Mouse (Mus musculus): Measurements from ENCODE around the gene Ccdc117.
"Not testable (repeated sequence)": the region's sequence is repeated elsewhere in the genome, so short reads cannot be mapped to it uniquely, and the experiment has no call there.

The Ccdc117 gene

DNA sequence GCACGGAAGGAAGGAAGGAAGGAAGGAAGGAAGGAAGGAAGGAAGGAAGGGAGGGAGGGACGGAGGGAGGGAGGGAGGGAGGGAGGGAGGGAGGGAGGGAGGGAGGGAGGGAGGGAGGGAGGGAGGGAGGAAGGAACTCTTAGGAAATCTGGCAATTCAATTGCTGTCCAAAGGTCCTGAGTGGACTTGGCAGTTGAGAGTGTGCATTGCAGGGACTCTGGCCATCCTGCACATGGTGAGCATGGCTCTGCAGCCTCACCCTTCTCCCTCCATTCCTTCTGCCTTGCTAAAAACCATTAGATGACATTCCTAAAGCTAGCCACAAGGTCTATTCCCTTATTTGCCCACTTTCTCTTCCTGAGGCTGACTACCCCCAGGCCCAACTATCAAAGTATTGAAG, 31.3 kb downstream of the Ccdc117 start:
- DNase-seq (ENCODE audit: extremely low spot score, low read depth, low spot score), result not testable (repeated sequence)

DNA sequence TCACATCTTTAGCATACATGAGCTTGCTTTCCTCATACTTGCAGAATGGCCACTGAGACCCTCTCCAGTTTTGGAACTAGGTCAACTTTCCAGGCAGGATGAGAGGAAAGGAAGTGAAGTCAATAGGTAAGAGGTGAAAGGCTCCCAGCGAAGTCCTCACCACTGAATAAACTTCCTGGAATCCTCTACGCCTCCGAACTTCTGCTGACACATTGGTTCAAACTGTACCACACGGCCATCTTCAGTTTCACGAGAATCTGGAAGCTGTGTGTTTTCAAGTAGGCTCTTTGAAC, 31.9 kb downstream of the Ccdc117 start:
- DNase-seq (ENCODE audit: extremely low spot score, low read depth, low spot score), result no peak

DNA sequence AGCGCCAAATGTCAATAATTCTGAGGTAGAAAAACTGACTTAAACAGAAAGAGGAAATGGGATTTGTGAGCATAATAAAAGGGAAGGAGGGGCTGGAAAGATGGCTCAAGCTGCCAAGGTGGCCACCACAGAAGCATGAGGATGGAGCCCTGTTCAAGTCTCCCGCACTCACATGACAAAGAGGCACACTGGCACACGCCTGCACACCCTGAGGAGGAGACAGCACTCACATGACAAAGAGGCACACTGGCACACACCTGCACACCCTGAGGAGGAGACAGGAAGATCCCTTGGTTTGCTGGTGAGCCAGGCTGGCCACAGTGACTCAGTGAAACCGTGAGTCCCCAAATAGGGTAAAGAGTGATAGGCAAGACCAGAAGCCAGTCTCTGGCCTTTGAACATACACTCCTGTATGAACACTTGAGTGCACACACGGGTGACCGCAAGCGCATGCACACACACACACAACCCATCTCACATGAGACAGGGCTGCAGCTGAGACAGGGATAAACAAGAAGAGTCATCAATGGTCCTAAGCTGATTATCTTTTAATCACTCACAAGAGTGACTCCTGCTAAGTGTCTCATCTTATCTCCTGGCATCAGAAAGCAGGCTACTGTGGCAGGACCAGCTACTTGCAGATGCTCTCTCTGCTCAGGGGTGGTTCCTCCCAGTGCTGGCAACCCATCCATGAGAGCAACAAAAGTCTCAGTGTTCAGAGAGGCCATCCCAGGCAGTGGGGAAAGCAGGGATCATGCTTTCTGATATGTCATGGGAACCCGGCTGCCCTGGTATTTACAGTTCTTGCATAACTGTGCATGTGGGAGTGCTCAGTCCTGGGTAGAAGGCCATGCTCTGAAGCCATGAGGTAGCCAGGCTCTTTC, 32.5 kb downstream of the Ccdc117 start:
- DNase-seq (ENCODE audit: extremely low spot score, low read depth, low spot score), result no peak

DNA sequence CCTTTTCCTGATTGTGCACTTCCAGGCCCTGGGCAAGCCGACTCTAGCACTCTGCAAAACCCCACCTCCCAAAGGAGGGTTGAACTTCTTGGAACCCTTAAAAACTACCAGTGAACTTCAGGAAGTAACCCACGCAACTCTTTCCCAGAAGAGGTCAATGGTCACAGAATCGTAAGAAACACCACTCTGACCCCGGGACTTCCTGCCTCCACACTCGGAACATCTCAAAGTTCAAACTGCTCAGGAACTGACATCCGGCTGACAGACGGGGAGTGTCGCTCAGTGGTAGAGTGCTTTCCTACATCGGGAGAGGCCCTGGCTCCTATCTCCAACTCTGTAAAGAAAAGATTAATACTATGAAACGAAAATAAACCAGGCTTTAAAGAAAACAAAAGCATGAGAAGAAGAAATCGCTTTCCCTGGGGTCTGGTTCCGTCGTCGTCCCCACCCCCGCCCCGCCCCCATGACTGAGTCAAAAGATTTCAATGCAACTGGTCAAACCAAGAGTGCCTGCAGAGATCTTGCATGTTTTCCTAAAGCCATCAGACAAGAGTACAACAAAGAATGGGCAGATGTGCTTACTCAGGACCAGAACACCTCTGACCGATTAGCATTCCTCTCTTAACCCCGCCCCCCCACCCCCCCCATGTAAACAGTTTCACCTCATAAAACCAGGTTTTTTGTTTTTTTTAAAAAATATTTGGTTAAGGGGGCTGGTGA, 36.0 kb downstream of the Ccdc117 start:
- DNase-seq (ENCODE audit: extremely low spot score, low read depth, low spot score), result no peak

DNA sequence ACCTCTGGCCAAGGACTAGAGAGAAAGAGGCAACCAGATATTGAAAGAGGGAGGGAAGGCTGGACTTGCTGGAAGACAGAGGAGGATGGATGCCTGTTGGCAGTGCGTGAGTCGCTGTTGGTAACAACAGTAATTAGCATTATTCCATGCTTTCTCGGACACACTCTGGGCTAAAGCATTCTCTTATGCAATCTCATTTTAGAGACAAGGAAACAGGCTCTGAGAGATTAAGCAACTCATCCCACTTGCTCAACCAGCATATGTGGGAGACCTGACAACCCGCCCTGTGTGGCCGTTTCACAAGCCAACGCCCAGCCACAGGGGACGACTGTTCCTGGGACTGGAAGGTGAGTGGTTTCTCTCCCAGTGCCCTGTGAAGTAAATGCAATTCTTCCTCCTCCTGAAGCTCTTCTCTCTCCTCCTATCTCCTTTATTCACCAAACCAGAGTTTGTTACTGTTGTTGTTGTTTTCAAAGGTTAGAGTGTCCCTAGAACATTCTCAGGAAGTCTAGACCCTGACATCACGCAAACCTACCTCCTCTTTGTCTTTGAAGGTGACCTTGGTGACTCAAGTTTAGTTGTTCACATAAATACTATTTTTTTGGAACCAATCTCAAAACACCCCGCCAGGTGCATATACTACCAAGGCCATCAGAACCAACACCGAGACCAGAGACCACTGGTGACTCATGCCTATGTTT, 39.5 kb downstream of the Ccdc117 start:
- no peak for DNase-seq (ENCODE audit: extremely low spot score, low read depth, low spot score)

DNA sequence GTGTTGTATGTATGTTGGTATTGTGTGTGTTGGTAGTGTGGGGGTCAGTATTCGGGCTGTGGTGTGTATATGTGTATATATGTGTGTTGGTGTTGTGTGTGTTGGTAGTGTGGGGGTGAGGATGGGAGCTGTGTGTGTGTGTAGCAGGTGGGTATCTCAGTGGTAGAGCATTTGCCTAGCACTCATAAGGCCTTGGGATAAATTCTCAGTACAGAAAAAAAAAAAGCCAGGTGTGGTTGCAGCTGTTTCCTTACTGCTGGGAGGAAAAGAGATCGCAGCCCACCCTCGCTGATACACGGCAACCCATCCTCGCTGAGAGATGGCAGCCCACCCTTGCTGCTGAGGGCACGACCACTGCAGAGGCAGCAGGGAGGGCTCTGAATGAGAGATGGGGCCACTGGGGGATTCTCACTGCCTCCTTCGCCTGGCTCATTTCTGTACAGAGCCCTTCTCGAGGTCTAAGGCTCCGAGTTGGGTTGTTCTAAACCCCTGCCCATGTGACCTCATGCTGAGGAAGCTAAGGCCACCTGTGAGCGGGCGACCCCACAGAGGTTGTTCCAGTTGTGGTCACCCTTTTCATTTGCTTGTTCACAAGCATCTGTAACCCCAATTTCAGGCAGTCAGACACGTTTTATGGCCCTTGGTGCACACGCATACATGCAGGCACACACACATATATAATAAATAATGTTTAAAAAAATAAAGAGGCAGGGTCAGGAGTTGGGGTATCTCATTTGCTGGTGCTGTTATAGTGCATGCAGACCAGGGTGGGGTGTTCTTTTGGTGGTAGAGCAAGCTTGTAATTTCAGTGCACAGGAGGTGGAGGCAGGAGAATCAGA, 40.9 kb downstream of the Ccdc117 start:
- DNase-seq (ENCODE audit: extremely low spot score, low read depth, low spot score), result no peak

DNA sequence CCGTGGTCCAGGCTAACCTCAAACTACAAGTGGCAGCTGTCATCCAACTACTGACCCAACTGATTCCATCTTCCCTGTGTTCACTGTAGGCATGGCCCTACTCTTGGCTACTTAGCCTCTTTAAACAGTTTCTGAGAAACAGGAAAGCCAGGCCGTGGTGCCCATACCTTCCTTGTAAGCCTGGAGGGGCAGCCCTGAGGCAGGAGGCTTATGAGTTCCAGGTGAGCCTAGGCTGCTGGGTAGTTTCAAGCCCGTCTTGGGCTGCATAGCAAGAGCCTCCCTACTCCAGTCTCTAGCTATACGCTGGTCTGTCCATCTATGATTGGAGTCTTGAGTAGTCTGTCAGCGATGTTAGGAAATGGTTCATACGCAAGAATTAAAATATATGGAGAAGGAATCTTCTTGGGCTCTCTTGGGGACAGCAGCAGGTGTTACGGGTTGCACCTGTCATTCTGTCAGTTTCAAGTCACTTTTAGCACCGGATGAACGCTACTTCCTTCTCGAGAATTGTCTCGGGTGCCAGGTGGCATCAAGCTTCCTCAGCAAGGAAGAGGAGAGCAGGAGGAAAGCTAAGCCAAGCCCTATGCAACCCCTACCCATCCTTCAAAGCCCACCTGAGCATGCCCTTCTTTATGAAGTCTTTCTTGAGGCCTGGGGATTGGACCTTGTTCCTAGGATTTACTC, 41.9 kb downstream of the Ccdc117 start:
- DNase-seq (ENCODE audit: extremely low spot score, low read depth, low spot score), result no peak

DNA sequence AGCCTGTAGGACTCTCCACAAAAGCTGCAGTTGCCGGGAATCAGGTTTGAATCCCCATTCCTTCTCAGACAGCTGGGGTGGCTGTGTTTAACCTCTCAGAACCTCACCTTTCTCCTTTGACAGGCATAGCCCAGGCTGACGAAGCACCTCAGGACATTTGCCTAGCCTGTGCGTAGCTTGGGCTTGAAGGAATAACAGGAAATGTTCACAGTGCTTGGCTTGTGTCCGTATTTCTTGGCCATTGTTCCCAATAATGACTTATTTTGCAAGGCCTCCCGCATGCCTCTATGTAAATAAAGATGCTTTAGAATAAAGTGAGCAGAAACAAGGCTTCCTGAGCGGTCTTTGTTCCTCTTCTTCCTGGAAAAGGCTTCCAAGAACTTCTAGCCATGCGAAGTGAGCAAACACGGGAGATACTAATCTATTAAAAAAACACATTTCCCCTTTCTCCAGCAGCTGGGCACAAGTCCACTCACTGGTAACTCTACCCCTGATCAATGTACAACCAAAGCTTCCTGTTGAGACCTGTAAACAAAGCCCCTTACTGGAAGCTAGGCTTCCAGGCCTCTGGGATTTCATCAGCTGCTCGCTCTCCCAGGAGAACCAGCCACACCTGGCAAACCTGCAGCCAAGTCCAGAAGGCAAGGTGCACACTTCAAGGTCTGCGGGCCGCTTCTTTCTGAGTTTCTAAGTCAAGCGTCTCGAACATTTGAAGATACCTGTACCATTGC, 42.9 kb downstream of the Ccdc117 start:
- DNase-seq (ENCODE audit: extremely low spot score, low read depth, low spot score), result no peak

DNA sequence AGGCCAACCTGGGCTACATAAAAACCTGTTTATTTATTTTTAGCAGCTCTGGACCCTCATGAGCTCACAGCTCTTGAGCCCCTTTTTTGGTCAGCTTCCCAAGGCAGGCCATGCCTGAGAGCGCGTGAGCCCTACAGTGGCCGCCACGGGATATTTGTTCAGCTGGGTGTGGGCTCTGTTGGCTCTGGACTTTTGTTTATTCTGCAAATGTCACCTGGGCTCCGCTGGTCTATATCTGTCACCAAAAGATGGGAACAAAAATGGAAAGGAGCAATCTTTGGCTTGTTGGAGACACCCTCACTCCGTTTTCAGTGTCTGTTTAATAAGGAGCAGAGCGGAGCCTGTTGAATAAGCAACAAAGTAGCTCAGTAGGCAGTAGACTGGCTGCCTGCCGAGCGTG, 43.6 kb downstream of the Ccdc117 start:
- no peak for DNase-seq (ENCODE audit: extremely low spot score, low read depth, low spot score)

DNA sequence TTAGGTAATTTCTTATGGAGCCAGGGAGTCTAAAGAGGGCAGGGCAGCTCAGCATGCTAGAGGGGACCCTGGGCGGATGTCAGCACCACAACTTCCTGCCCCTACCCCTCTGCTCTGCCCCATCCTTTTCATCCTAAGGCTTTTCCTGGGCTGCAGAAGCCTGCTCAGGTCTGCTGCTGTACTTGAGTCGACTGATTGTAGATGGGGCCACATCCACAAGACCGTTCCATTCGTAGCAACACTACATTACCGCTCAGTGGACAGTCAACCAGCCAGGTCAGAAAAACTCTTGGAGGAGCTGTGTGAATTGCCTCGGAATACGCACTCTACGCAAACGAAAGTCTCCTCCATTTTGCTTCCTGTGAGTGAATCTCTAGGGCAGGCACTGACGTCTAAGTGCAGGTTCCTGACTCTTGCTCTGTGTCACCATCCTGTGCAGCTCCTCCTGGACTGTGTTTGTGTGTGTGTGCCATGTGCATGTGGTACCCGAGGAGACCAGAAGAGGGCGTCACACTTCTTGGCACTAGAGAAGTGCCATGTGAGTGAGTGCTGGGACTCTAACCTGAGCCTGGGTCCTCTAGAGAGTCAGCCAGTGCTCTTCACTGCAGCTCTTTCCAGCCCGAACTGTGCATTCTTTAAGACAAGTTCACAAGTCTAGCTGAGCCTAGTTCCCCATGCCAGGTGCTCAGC, 45.3 kb downstream of the Ccdc117 start:
- DNase-seq (ENCODE audit: extremely low spot score, low read depth, low spot score), result no peak

DNA sequence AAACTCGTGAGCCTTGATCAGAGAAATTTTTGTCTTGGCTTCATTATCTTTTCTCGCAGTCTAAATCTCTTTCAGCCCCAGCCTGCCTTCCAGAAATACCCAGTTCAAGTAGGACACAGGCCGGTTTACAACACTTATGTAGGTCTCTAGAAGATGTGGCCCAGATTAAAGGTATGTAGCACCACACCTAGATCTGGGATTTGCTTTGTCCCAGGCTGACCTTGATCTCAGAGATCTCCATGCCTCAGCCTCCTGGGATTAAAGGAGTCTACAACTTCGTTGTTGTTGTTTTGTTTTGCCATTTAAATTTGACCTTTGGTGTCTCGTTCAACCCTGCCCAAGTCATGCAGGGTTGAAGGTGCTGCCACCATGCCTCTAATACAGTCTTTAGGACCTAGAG, 46.1 kb downstream of the Ccdc117 start:
- DNase-seq (ENCODE audit: extremely low spot score, low read depth, low spot score), result no peak

DNA sequence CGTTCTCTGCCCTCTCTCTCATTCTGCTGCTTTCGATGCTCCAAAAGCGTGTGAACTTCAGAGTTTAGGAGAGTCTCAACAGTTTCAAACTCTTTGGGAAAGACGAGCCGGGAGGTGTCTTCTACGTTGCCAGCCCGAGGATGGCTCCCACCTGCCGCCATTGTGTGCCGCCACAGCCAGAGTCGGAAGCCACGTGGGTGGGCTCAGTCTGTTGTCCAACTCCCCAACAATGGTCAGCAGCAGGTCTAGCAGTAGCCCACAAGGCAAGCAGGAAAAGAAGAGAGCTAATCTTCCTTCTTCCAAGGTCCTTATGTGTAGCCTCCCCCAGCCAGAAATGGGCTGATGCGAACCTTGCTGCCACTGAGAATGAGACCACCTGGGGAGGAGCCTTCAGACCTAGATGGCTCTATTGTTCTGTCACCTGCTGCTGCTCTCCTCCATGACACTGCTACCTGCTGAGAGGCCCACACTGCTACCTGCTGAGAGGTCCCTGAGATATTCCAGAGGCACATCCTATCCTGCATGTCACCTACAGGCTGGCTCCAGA, 46.6 kb downstream of the Ccdc117 start:
- no peak for DNase-seq (ENCODE audit: extremely low spot score, low read depth, low spot score)

DNA sequence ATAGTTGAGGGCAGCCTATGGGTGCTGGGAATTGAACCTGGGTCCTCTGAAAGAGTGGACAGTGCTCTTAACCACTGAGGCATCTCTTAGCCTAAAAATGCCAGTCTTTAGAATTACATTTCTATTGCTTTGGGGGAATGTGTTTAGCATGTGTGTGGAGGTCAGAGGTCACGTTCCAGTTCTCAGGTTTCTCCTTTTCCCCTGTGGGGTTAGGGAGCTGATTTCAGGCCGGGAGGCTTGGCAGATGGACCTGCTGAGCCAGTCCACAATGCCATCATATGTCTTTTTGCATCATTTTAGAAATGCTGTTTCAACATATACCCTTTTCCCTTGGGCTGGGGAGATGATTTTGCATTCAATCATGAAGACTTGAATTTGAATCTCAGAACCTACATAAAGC, 48.1 kb downstream of the Ccdc117 start:
- DNase-seq (ENCODE audit: extremely low spot score, low read depth, low spot score), result no peak

DNA sequence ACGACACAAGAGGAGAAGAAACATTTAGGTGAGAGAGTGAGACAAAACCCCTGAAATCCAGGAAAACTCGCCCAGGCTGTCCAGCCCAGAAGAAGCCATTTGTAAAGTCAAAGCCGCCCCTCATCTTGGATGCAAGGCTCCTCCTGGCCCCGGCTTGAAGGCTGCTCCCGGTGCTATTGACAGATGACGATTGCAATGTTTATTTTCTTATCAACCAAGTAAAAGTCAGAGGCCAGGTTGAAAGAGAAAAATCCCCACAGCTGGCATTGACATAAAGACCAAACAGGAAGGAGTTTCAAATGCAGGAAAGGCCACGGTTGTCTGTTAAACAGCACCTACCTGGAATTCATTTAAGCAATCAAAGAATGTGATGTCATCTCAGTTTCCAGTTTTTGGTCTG, 50.1 kb downstream of the Ccdc117 start:
- DNase-seq (ENCODE audit: extremely low spot score, low read depth, low spot score), result no peak

DNA sequence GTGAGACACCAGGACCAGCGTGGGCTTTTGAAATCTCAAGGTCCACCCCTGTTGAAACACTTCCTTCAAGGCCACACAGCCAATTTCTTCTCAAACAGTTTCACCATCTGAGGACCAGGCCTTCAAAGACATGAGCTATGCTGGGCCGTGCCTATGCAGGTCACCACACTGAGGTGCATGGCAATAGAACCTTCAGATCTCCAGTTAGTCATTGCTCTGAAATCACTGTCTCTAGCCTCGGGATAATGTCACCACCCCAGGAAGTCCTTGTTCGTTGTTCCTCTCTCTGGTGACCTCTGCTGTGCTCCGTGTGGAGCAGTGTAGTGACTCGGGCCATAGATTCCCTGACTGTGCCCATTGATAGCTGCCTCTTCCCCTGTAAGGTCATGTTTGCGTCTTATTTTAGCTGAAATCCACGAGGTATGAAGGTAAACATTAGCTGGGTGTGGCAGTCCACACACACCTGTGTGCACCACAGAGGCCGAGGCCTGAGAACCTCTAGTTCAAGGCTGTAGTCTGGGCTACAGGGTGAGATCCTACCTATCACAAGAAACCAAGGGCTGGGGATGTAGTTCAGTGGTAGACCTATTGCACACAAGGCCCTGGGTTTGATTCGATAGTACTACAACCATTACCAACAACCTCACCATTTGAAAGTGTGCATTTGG, 50.9 kb downstream of the Ccdc117 start:
- no peak for DNase-seq (ENCODE audit: extremely low spot score, low read depth, low spot score)

DNA sequence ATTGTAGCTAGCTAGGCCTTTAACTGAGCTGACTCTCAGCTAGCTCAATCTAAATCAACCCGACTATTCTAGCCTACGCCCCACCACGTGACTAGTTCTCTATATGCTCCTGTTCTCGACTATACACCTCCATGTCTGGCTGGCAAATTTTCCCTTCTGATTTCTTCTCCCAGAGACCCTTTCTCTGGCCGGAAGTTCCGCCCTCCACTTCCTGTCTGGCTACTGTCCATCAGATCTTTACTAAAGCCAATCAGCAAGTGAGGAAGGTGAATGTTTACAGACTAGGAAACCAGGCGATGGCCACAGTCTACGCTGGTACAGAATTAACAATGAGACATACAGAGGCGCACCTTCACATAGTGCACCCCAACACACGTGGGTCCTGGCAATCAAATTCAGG, 52.6 kb downstream of the Ccdc117 start:
- not testable (repeated sequence) for DNase-seq (ENCODE audit: extremely low spot score, low read depth, low spot score)

DNA sequence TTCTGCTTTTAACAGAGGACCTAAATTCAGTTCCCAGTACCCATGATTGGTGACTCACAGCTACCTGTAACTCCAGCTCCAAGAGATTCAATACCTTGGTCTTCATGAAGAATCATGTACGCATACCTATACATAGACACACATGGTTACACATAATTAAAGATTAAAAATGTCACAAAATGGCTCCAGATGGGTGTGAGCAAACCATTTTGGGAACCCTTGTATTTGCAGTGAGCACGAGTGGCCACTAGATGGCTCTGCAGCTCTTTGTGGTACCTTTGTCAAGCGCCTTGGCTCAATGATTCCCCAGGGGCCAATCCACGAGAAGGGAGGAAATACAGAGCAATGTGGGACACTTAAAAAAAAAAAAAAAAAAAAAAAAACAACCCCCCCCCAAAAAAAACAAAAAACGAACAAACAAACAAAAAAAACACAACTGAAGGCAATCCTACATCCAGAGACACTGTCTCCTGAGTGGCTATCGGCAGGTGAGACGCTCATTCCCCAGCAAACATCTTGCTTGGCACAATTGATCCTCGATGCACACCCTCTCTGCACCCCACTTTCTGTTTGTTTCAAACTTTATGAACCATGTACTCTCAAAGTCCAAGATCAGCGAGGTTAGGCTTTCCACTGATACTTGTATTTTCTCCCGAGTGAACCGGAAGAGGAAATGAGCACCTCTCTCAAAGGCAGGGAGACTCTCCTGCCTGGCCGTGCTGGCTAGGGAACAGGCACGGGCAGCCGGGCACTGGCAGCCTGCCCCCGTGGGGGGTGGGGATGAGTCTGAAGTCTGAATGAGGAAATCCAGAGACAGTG, 56.6 kb downstream of the Ccdc117 start:
- DNase-seq (ENCODE audit: extremely low spot score, low read depth, low spot score), result peak; percentile 83

DNA sequence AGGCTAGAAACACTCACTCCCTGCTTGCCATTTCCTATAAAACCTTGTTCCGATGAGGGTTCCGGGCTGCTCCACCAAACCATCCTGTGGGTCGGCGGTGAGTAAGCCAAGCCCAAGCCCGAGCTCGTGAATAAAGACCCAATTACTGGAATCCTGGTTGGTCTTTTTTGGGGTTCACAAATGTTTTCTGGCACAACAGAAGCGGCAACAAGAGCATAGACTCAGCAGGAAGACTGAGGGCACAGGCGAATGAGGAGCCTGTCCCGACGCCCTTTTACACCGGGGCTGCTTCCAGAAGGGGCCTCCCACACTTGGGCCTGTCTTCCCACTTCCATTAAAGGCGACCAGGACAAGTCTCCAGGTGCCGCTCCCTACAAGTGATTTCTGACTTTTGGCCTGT, 59.4 kb downstream of the Ccdc117 start:
- DNase-seq (ENCODE audit: extremely low spot score, low read depth, low spot score), result no peak

All from hindlimb bud, embryonic 11.5 days (tissue).